Mouse (Mus musculus) kidney, postnatal 0 days (tissue): ENCODE results near the gene Gm2a. TPM values are rescaled to one million over a fixed set of nuclear protein-coding genes. Genes with fewer than 3 reads are reported as not detected.

ENCODE experiments used
- ATAC-seq: fragments of 200-750 bp; cut with Nextera tagmentation; replicated peaks from 2 replicates; pipeline ENCODE4 v1.8.0; 2017; ENCODE audit warnings: low read depth, moderate number of reproducible peaks, moderate TSS enrichment, moderate library complexity; ENCODE audit not compliant: low FRiP score
- DNase-seq: peaks from one replicate; pipeline ENCODE4 v3.0.0-alpha.2; 2016; ENCODE audit warnings: low spot score
- H3K27ac ChIP-seq: fragments of 300-500 bp; sonication (generic); 2 replicates; pipeline ENCODE4 v1.5.1; 2014; ENCODE audit warnings: mild to moderate bottlenecking
- H3K27me3 ChIP-seq: fragments of 300-500 bp; sonication (generic); 2 replicates; pipeline ENCODE4 v1.6.1; 2014; ENCODE audit warnings: low read length, mixed read lengths; ENCODE audit not compliant: insufficient read depth
- H3K36me3 ChIP-seq: fragments of 300-500 bp; sonication (generic); 2 replicates; pipeline ENCODE4 v1.6.1; 2014; ENCODE audit warnings: low read length, mixed read lengths; ENCODE audit not compliant: insufficient read depth
- H3K4me1 ChIP-seq: fragments of 300-500 bp; sonication (generic); replicated peaks from 2 replicates; pipeline ENCODE4 v1.6.1; 2014; ENCODE audit warnings: antibody characterized with exemption, low read length, mixed read lengths; ENCODE audit not compliant: insufficient read depth
- H3K4me2 ChIP-seq: fragments of 300-500 bp; sonication (generic); 2 replicates; pipeline ENCODE4 v1.6.1; 2014; ENCODE audit warnings: mild to moderate bottlenecking, low read length, moderate library complexity, mixed read lengths
- H3K4me3 ChIP-seq: fragments of 300-500 bp; sonication (generic); replicated peaks from 2 replicates; pipeline ENCODE4 v1.5.1; 2014; ENCODE audit warnings: low read depth, low read length
- H3K9ac ChIP-seq: fragments of 300-500 bp; sonication (generic); 2 replicates; pipeline ENCODE4 v1.6.1; 2014; ENCODE audit warnings: low read depth, low read length
- H3K9me3 ChIP-seq: fragments of 300-500 bp; sonication (generic); replicated peaks from 2 replicates; pipeline ENCODE4 v1.6.1; 2016; ENCODE audit warnings: low read length, inconsistent platforms, mixed read lengths
- CTCF ChIP-seq: IDR thresholded peaks from 2 replicates; pipeline ENCODE4 v1.5.1; 2016; ENCODE audit warnings: antibody characterized with exemption, low read depth, mild to moderate bottlenecking, moderate library complexity
- WGBS: fragments of 180-500 bp; shearing (Covaris S2); extraction: QIAGEN DNeasy Blood & Tissue Kit; methylation state at CpG from one replicate; pipeline ENCODE4 v1.1.7; 2014; 5-methylcytosine and 5-hydroxymethylcytosine counted together
- polyA plus RNA-seq: library from polyadenylated mRNA; unstranded; fragments of >200 nt; fragmentation: Nextera tagmentation; extraction: Ambion mirVana; gene quantifications from 2 replicates; pipeline ENCODE4 v1.2.1, GENCODE M21; 2015

Gm2a gene
- polyA plus RNA-seq, 1 experiment from 2014 or later, result 59.8 TPM

DNA sequence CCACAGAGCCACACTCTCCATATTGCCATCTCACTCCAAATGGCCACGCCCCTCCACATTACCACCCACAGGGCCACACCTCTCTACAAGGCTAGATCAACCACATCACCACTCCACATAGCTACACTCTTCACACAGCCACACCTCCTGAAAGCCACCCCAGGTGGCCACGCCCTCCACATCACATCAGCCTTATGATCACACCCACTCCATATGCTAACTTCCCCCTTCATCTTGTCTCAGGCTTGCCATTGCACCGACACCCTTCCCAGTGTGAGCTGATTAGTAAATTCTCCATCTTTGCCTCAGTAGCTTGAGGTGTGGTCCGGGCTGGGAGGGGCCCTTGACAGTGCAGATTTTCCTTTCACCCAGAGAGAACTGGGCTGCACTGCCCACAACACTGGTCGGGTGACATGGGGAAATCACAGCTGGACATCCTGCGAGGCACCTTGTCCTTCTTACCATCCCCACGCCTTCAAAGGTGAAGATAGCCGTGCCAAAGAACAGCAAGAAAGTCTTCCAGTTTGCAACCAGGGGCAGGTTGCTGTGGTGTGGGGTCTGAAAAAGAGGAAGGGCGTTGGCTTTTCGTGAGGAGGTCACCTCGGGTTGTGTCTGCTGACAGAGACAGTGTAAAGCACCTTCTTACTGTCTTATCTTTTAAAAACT, 33.3 kb downstream of the Gm2a start:
- WGBS, result 92% methylated on average over 11 of the region's 11 CpGs
- Histone ChIP-seq H3K27me3 (no peaks in the 10 kb centered on the region), H3K4me1 (no peaks in the 10 kb centered on the region), H3K9ac (no peak overlapping the region), H3K4me2 (no peak overlapping the region), H3K9me3 (no peaks in the 10 kb centered on the region), H3K36me3 (no peaks in the 10 kb centered on the region), H3K27ac (no peak overlapping the region), H3K4me3 (no peak overlapping the region)
- no peak for TF ChIP-seq CTCF
- DNase-seq, result no peak
- ATAC-seq, result no peak

DNA sequence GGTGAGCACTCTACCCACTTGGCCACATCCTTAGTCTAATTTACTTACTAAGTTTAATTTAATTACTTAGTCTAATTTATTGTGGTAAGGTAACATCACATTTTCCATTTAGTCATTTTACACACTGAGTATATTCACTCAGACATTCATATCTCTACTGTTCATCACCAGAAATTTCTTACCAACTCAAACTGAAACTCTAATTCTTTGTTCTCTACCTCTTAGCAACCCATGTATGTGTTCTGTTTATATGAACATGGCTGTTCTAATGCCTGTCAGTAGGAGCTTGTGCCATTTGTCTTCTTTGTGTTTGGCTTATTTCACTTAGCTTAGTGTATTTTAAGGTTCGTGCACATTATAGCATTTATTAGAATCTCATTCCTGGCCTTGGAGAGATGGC, 34.0 kb downstream of the Gm2a start:
- Histone ChIP-seq H3K9me3 (no peaks in the 10 kb centered on the region), H3K27me3 (no peaks in the 10 kb centered on the region), H3K36me3 (no peaks in the 10 kb centered on the region), H3K4me1 (no peaks in the 10 kb centered on the region), H3K9ac (no peak overlapping the region), H3K4me2 (no peak overlapping the region), H3K4me3 (no peak overlapping the region), H3K27ac (no peak overlapping the region)
- no peak for ATAC-seq
- no peak for TF ChIP-seq CTCF
- DNase-seq, result no peak
- 74% methylated on average over 1 of the region's 1 CpGs for WGBS

DNA sequence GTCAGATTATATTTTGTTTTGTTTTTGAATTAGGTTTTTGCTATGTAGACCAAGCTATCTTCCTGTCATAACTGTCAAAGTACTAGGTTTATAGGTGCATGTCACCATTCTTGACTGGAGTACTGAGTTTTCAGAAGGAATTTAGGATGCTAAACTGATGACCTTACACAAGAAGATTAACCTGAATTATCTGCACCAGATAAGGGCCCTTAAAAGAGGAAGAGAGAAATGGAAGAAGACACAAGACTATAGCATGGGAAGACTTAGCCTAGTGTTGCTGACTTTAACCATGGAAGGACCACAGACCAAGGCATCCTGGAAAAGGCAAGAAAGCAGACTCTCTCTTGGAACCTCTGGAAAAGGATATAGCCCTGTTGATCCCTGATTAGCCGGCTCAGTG, 35.3 kb downstream of the Gm2a start:
- Histone ChIP-seq H3K9ac (no peak overlapping the region), H3K36me3 (no peaks in the 10 kb centered on the region), H3K4me2 (no peak overlapping the region), H3K27me3 (no peaks in the 10 kb centered on the region), H3K4me1 (no peaks in the 10 kb centered on the region), H3K4me3 (no peak overlapping the region), H3K27ac (no peak overlapping the region), H3K9me3 (no peaks in the 10 kb centered on the region)
- DNase-seq (no peak), ATAC-seq (no peak)
- WGBS, result 94% methylated on average over 1 of the region's 1 CpGs
- no peak for TF ChIP-seq CTCF

DNA sequence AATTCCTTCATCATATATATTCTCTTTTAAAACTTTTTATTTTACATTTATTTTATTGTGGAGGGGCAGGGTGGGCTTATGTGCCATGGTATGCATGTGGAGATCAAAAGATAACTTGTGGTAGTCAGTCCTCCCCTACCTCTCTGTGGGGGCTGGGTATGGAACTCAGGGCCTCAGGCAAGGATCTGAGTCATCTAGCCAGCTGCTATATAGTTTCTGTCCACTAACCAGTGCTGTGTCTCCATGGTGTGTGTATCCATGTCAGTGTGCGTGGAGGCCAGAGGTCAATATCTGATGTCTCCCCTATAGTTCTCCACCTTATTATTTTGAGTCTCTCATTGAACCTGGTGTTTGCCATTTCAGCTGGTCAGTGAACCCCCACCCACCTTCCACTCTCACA, 36.5 kb downstream of the Gm2a start:
- no peak for ATAC-seq
- Histone ChIP-seq H3K9ac (no peak overlapping the region), H3K36me3 (no peaks in the 10 kb centered on the region), H3K9me3 (no peaks in the 10 kb centered on the region), H3K4me3 (no peak overlapping the region), H3K4me2 (no peak overlapping the region), H3K27me3 (no peaks in the 10 kb centered on the region), H3K27ac (no peak overlapping the region), H3K4me1 (no peaks in the 10 kb centered on the region)
- no peak for TF ChIP-seq CTCF
- 93% methylated on average over 1 of the region's 1 CpGs for WGBS
- DNase-seq, result no peak

DNA sequence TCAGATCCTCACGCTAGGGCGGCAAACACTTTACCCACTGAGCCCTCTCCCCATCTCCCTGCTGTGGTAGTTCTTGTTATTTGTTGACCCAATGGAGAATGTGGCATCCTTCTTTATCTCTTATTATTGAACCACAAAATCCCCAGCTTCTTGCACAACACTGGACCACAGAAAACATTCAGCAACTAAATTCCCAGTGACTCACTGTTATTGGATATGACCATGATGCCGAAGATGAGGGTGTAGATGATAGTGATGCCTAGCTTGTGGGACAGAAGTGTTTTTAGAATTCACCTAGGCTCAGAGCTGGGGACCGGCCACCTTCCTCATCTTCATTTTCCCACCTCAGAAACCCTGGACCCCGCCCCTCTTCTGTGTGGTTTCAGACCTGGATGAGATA, 37.0 kb downstream of the Gm2a start:
- ATAC-seq (no peak), DNase-seq (no peak)
- Histone ChIP-seq H3K27ac (no peak overlapping the region), H3K4me2 (no peak overlapping the region), H3K4me1 (no peaks in the 10 kb centered on the region), H3K36me3 (no peaks in the 10 kb centered on the region), H3K4me3 (no peak overlapping the region), H3K9me3 (no peaks in the 10 kb centered on the region), H3K27me3 (no peaks in the 10 kb centered on the region), H3K9ac (no peak overlapping the region)
- WGBS, result 89% methylated on average over 5 of the region's 5 CpGs
- no peak for TF ChIP-seq CTCF

DNA sequence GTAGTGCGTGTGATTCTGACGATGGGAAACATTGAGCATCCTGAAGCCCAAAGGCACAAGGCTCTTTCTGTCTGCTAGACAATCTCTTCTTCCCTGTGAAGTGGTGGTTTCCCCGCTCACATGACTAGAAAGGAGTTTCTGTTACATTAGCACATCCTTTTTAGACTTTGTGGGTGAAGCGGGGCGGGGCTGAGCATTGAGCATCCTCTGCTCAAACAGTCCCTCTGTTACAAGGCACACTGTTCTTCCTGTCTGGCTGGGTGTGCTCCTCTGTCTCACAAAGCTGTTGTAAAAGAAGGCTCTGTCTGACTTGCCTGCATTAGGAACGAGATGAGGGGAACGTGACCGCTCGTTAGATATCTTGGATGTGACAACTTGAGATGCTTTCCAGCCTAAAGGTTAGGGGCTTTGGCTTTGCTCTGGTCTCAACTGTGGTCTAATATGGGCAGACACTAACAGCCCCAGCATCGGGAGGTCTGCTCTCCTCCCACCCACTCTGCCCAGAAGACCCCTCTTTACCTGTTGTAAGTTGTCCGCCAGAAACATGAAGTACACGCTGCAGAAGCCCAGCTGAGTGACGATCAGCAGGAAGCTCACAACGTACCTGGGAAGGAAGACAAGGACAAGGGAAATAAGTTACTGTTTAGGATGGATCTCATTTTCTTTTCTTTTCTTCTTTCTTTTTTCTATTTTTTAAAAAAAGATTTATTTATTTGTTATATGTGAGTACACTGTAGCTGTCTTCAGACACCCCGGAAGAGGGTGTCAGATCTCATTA, 39.0 kb downstream of the Gm2a start:
- H3K9me3 ChIP-seq, result no peaks in the 10 kb centered on the region
- no peaks in the 10 kb centered on the region for H3K4me1 ChIP-seq
- no peak overlapping the region for H3K4me3 ChIP-seq
- DNase-seq (no peak), ATAC-seq (no peak)
- H3K27me3 ChIP-seq, result no peaks in the 10 kb centered on the region
- H3K9ac ChIP-seq, result no peak overlapping the region
- H3K27ac ChIP-seq, result no peak overlapping the region
- H3K4me2 ChIP-seq, result no peak overlapping the region
- H3K36me3 ChIP-seq, result no peaks in the 10 kb centered on the region
- 76% methylated on average over 15 of the region's 15 CpGs for WGBS
- no peak for TF ChIP-seq CTCF

DNA sequence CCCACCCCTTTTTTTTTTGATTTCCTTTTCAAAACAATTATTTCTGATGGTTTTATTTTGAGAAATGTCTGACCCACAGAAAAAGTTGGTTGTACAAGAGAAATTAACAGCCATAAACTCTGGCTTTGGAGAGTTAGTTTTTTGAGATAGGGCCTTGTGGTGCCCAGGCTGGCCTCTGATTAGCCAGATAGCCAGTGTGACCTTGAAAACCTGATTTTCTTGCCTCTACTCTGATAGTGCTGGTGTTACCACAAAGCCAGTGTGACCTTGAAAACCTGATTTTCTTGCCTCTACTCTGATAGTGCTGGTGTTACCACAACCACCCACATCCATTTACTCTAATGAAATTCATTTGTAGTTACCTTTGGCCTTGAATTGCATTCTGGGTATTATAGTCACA, 39.7 kb downstream of the Gm2a start:
- H3K4me2 ChIP-seq, result no peak overlapping the region
- DNase-seq, result no peak
- no peak for ATAC-seq
- no peak overlapping the region for H3K9ac ChIP-seq
- no peaks in the 10 kb centered on the region for H3K4me1 ChIP-seq
- H3K4me3 ChIP-seq, result no peak overlapping the region
- no peak for TF ChIP-seq CTCF
- no peak overlapping the region for H3K27ac ChIP-seq
- H3K27me3 ChIP-seq, result no peaks in the 10 kb centered on the region
- H3K9me3 ChIP-seq, result no peaks in the 10 kb centered on the region
- no peaks in the 10 kb centered on the region for H3K36me3 ChIP-seq
